ENCODE assay signal across 8 mouse cellular contexts in the genomic region with DNA sequence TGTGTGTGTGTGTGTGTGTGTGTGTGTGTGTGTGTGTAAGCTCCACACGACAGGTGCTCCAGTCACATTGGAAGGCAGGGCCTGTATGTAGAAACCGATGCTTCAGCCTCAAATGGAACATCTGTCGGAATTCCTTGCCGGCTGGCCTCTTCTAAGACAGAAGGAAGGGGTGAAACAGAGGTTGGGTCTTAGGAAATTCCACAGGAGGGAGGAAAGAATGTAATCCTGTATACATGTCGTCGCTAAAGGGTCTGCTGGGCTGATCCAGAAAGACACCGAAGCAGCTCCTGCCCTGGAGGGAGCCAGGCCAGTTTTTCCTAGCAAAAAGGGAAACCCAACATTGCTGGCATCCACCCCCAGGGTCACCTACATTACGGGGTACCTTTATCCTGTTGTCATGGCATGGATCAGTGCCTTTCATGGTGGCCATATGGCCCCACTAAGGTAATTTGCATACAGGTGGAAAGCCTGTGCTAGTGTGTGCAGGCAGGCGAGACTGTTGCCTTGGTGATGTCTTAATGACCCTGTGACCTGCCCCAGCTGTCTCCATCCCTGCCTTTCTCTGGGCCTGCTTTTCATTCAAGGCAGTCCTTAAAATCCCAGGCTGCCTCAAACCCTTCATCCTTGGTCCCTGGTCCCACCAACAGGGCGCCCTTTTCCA. TPM values are rescaled to one million over a fixed set of nuclear protein-coding genes. Genes with fewer than 3 reads are reported as not detected.
DNase-seq lines count a peak whose midpoint lies in the region; TF ChIP-seq lines count a peak whose summit lies in the region.

No protein-coding gene starts in this region.

- H3K9me3 ChIP-seq in CH12.LX (replicated peaks; ENCODE audit: low read length), result no peaks in the 10 kb centered on the region

- H3K9ac ChIP-seq in CH12.LX (ENCODE audit: insufficient read depth, low read depth), result no peak overlapping the region; the same call in 1 of the 2 replicates

- in situ Hi-C loops in CH12.LX (cut with MboI; ENCODE audit: low pct_ligation_motif_present, low pct_unique_long_range_greater_than_20kb, low sequenced_read_pairs), result no loop called here

- no peak for TF ChIP-seq RAD21 in CH12.LX (IDR thresholded peaks at IDR 0.05; ENCODE audit: low read depth, low read length)

- peak overlapping the region; percentile 72 for H3K27ac ChIP-seq in CH12.LX (ENCODE audit: insufficient read depth, low read depth)

- dilution Hi-C loops in CH12.LX (cut with MboI; ENCODE audit: extremely low pct_ligation_motif_present, extremely low pct_unique_long_range_greater_than_20kb, low sequenced_read_pairs), result no loop called here

- no peak overlapping the region for H3K4me3 ChIP-seq in CH12.LX (replicated peaks in 1 of 3; ENCODE audit: low read depth in 2 of 3, low read length in 2 of 3, poor library complexity in 1 of 3)

- no peak for TF ChIP-seq CTCF in CH12.LX (conservative IDR thresholded peaks at IDR 0.05 in 1 of 2, IDR thresholded peaks at IDR 0.05 in 1 of 2; ENCODE audit: low read depth in 2 of 2, low read length in 2 of 2)

- peaks cover 4% of the 10 kb centered on the region for H3K27me3 ChIP-seq in CH12.LX (replicated peaks)

- H3K79me2 ChIP-seq in CH12.LX (replicated peaks; ENCODE audit: control insufficient read depth, extremely low read depth, insufficient read depth, poor library complexity, severe bottlenecking), result no peaks in the 10 kb centered on the region

- peaks cover 23 to 41% of the 10 kb centered on the region in 2 experiments for H3K36me3 ChIP-seq in CH12.LX (replicated peaks in 1 of 2; ENCODE audit: control insufficient read depth in 1 of 2, insufficient read depth in 1 of 2, low read length in 1 of 2)

- TF ChIP-seq POLR2A in CH12.LX (IDR thresholded peaks at IDR 0.05; ENCODE audit: low read depth, low read length), result no peak

- peak overlapping the region; percentile 51; the same call in 1 of the 2 replicates for H3K4me2 ChIP-seq in CH12.LX (ENCODE audit: insufficient read depth, low read depth, poor library complexity, severe bottlenecking)

- peak; percentile 86 for DNase-seq in CH12.LX (ENCODE audit: extremely low read depth)
- peak; percentile 76 for DNase-seq in embryo, embryonic 11 days
- DNase-seq in kidney, adult 11 months, result peak; percentile 77
- peak; percentile 48 for DNase-seq in lung, postnatal 36 days
- DNase-seq in adrenal gland, adult 8-10 months, result no peak
- no peak for DNase-seq in right cerebral cortex, adult 2 months (ENCODE audit: low spot score in 2 of 2)
- DNase-seq in T-cell, adult 2 months (ENCODE audit: low spot score), result no peak
- DNase-seq in right cerebral cortex, postnatal 10 days (ENCODE audit: low spot score in 2 of 2), result no peak

- H3K4me1 ChIP-seq in CH12.LX (ENCODE audit: control insufficient read depth in 1 of 2, insufficient read depth in 2 of 2), result peaks cover 26 to 78% of the 10 kb centered on the region in 2 experiments

- peak; percentile 59; the same call in 1 of the 2 replicates for TF ChIP-seq EP300 in CH12.LX (IDR thresholded peaks at IDR 0.05; ENCODE audit: low read length)

TF ChIP-seq in CH12.LX, 34 proteins besides CTCF, POLR2A, EP300 and RAD21:
- TF ChIP-seq MXI1 (IDR thresholded peaks at IDR 0.05; ENCODE audit: low read depth, low read length) (peak; percentile 75; the same call in 1 of the 2 replicates), IRF4 (IDR thresholded peaks at IDR 0.05; ENCODE audit: low read depth, low read length) (no peak), MEF2A (IDR thresholded peaks at IDR 0.05; ENCODE audit: borderline replicate concordance, low read depth, low read length) (no peak), JUND (conservative IDR thresholded peaks at IDR 0.05; ENCODE audit: low read depth, low read length) (no peak), ETS1 (conservative IDR thresholded peaks at IDR 0.05; ENCODE audit: low read depth, low read length) (peak; percentile 85), TCF12 (IDR thresholded peaks at IDR 0.05; ENCODE audit: low read depth, low read length) (peak; percentile 89), MAZ (IDR thresholded peaks at IDR 0.05; ENCODE audit: low read depth, low read length) (no peak), USF1 (IDR thresholded peaks at IDR 0.05; ENCODE audit: low read depth, low read length) (no peak), ZNF384 (IDR thresholded peaks at IDR 0.05; ENCODE audit: low read depth, low read length) (no peak), GABPA (IDR thresholded peaks at IDR 0.05; ENCODE audit: insufficient replicate concordance, low read depth, low read length) (no peak), ZC3H11A (IDR thresholded peaks at IDR 0.05; ENCODE audit: low read depth, low read length) (no peak), CHD1 (IDR thresholded peaks at IDR 0.05; ENCODE audit: low read depth, low read length) (no peak), USF2 (conservative IDR thresholded peaks at IDR 0.05; ENCODE audit: low read depth, low read length) (no peak), PAX5 (IDR thresholded peaks at IDR 0.05; ENCODE audit: low read length) (peak; percentile 100), SIN3A (IDR thresholded peaks at IDR 0.05; ENCODE audit: low read length) (peak; percentile 76; the same call in 1 of the 2 replicates), MAFK (IDR thresholded peaks at IDR 0.05; ENCODE audit: insufficient replicate concordance, low read length) (no peak), KAT2A (IDR thresholded peaks at IDR 0.05; ENCODE audit: insufficient replicate concordance, low read length) (no peak), BHLHE40 (IDR thresholded peaks at IDR 0.05; ENCODE audit: low read depth, low read length) (peak; percentile 70), NRF1 (IDR thresholded peaks at IDR 0.05; ENCODE audit: low read depth, low read length) (no peak)

RNA-seq across cellular contexts. Expression of a gene that starts 3.4 kb away (rescaled TPM):
- total RNA-seq in CH12.LX (2012; rRNA removed) (0.97 and 1.0 TPM in 2 replicates), CH12.LX (2014; rRNA removed) (0.34 and 0.45 TPM in 2 replicates)
- 1.2 TPM in 2 replicates for polyA plus RNA-seq in CH12.LX (2012; ENCODE audit: insufficient read length, low read depth)
- 1 to 10 TPM; 4.0 to 6.4 (median 5.1) TPM for total RNA-seq in adrenal gland, adult 8-10 months (2022)

RNA-seq across cellular contexts. Expression of a gene that starts 3.7 kb away (rescaled TPM):
- 11.6 and 14.4 TPM in 2 replicates for total RNA-seq in CH12.LX (2012; rRNA removed)
- 23.3 and 24.0 TPM in 2 replicates for total RNA-seq in CH12.LX (2014; rRNA removed)
- polyA plus RNA-seq in CH12.LX (2012; ENCODE audit: insufficient read length, low read depth), result 21.3 and 22.8 TPM in 2 replicates
- 1 to 10 TPM; 4.5 to 9.4 (median 6.3) TPM for total RNA-seq in adrenal gland, adult 8-10 months (2022)

RNA-seq across cellular contexts. Expression of a gene that starts 10.6 kb away (rescaled TPM):
- total RNA-seq in CH12.LX (2012; rRNA removed) (24.4 and 26.8 TPM in 2 replicates), CH12.LX (2014; rRNA removed) (17.3 and 18.1 TPM in 2 replicates)
- 26.1 and 26.6 TPM in 2 replicates for polyA plus RNA-seq in CH12.LX (2012; ENCODE audit: insufficient read length, low read depth)
- 10 to 100 TPM; 63.5 to 76.9 (median 73.5) TPM for total RNA-seq in adrenal gland, adult 8-10 months (2022)

RNA-seq across cellular contexts. Expression of a gene that starts 16.4 kb away (rescaled TPM):
- 9.1 and 10.4 TPM in 2 replicates for total RNA-seq in CH12.LX (2012; rRNA removed)
- total RNA-seq in CH12.LX (2014; rRNA removed), result 19.8 and 22.5 TPM in 2 replicates
- polyA plus RNA-seq in CH12.LX (2012; ENCODE audit: insufficient read length, low read depth), result 8.1 and 9.9 TPM in 2 replicates
- total RNA-seq in adrenal gland, adult 8-10 months (2022), result 10 to 100 TPM; 24.4 to 29.0 (median 26.6) TPM

RNA-seq across cellular contexts. Expression of a gene that starts 30.6 kb away (rescaled TPM):
- total RNA-seq in CH12.LX (2012; rRNA removed), result 25.3 and 36.5 TPM in 2 replicates
- 11.2 and 16.0 TPM in 2 replicates for total RNA-seq in CH12.LX (2014; rRNA removed)
- 40.0 and 43.0 TPM in 2 replicates for polyA plus RNA-seq in CH12.LX (2012; ENCODE audit: insufficient read length, low read depth)
- 10 to 100 TPM; 32.2 to 68.7 (median 53.9) TPM for total RNA-seq in adrenal gland, adult 8-10 months (2022)

Comparison
In these comparisons a context has a peak if more than half of its experiments do, and no peak if none do; other contexts are left out.
1. DNase-seq: peak in CH12.LX (single experiment), embryo, embryonic 11 days (single experiment), kidney, adult 11 months (single experiment) and lung, postnatal 36 days (single experiment); none in adrenal gland, adult 8-10 months (single experiment), right cerebral cortex, adult 2 months (0 of 2), T-cell, adult 2 months (single experiment) and right cerebral cortex, postnatal 10 days (0 of 2).